Mouse (Mus musculus) embryonic fibroblast, embryonic 13.5 days (primary cell): ENCODE measurements around the gene 4931406P16Rik.

ENCODE experiments used
- CTCF ChIP-seq: IDR thresholded peaks from 2 replicates; pipeline ENCODE4 v1.5.1; 2011; ENCODE audit warnings: mild to moderate bottlenecking, control low read depth, low read length, moderate library complexity, borderline replicate concordance; ENCODE audit not compliant: insufficient read depth
- POLR2A ChIP-seq: IDR thresholded peaks from 2 replicates; pipeline ENCODE4 v1.6.1; 2011; ENCODE audit warnings: low read depth, mild to moderate bottlenecking, control low read depth, low read length, moderate library complexity

GRCm38 (mm10) chr7:34192825-34193224, 120.5 kb downstream of the 4931406P16Rik start:
- no peak for TF ChIP-seq CTCF
- TF ChIP-seq POLR2A, result no peak
